Mouse (Mus musculus) heart, embryonic 11.5 days (tissue): ENCODE data around the gene Zxdb. TPM values are rescaled to one million over a fixed set of nuclear protein-coding genes. Genes with fewer than 3 reads are reported as not detected.
A peak's percentile ranks its signal among the peaks of the same experiment; 100 is the strongest.
"Not testable (repeated sequence)": the region's sequence is repeated elsewhere in the genome, so short reads cannot be mapped to it uniquely, and the experiment has no call there.

Experiments
- ATAC-seq: fragments of 200-750 bp; cut with Nextera tagmentation; replicated peaks from 2 replicates; pipeline ENCODE4 v1.8.0; 2017; ENCODE audit warnings: moderate library complexity; ENCODE audit not compliant: insufficient number of reproducible peaks, low FRiP score, low TSS enrichment
- H3K27ac ChIP-seq: fragments of 300-500 bp; sonication (generic); 2 replicates; pipeline ENCODE4 v1.5.1; 2014; ENCODE audit warnings: mild to moderate bottlenecking, low read depth, low read length
- H3K27me3 ChIP-seq: fragments of 300-500 bp; sonication (generic); 2 replicates; pipeline ENCODE4 v1.6.1; 2014; ENCODE audit warnings: mild to moderate bottlenecking, low read length, mixed read lengths; ENCODE audit not compliant: control insufficient read depth, insufficient read depth
- H3K36me3 ChIP-seq: fragments of 300-500 bp; sonication (generic); 2 replicates; pipeline ENCODE4 v1.6.1; 2014; ENCODE audit warnings: mild to moderate bottlenecking, low read length, moderate library complexity, mixed read lengths; ENCODE audit not compliant: control insufficient read depth, insufficient read depth
- H3K4me1 ChIP-seq: fragments of 300-500 bp; sonication (generic); 2 replicates; pipeline ENCODE4 v1.6.1; 2014; ENCODE audit warnings: low read length; ENCODE audit not compliant: control insufficient read depth, insufficient read depth
- H3K4me2 ChIP-seq: fragments of 300-500 bp; sonication (generic); 2 replicates; pipeline ENCODE4 v1.6.1; 2014; ENCODE audit warnings: mild to moderate bottlenecking, moderate library complexity
- H3K4me3 ChIP-seq: fragments of 300-500 bp; sonication (generic); 2 replicates; pipeline ENCODE4 v1.5.1; 2014; ENCODE audit warnings: low read depth, low read length
- H3K9ac ChIP-seq: fragments of 300-500 bp; sonication (generic); 2 replicates; pipeline ENCODE4 v1.6.1; 2014; ENCODE audit warnings: mild to moderate bottlenecking, low read depth, low read length, moderate library complexity
- H3K9me3 ChIP-seq: fragments of 300-500 bp; sonication (generic); replicated peaks from 2 replicates; pipeline ENCODE4 v1.6.1; 2016; ENCODE audit warnings: low read length; ENCODE audit not compliant: control insufficient read depth
- WGBS: fragments of 180-500 bp; shearing (Covaris S2); extraction: QIAGEN DNeasy Blood & Tissue Kit; methylation state at CpG from one replicate; pipeline ENCODE4 v1.1.7; 2014; ENCODE audit not compliant: insufficient replicate concordance; 5-methylcytosine and 5-hydroxymethylcytosine counted together
- polyA plus RNA-seq: library from polyadenylated mRNA; unstranded; fragments of >200 nt; fragmentation: Nextera tagmentation; extraction: Ambion mirVana; gene quantifications from 2 replicates; pipeline ENCODE4 v1.2.1, GENCODE M21; 2014

Zxdb gene
- polyA plus RNA-seq: 0.96 and 1.1 TPM in 2 replicates

DNA sequence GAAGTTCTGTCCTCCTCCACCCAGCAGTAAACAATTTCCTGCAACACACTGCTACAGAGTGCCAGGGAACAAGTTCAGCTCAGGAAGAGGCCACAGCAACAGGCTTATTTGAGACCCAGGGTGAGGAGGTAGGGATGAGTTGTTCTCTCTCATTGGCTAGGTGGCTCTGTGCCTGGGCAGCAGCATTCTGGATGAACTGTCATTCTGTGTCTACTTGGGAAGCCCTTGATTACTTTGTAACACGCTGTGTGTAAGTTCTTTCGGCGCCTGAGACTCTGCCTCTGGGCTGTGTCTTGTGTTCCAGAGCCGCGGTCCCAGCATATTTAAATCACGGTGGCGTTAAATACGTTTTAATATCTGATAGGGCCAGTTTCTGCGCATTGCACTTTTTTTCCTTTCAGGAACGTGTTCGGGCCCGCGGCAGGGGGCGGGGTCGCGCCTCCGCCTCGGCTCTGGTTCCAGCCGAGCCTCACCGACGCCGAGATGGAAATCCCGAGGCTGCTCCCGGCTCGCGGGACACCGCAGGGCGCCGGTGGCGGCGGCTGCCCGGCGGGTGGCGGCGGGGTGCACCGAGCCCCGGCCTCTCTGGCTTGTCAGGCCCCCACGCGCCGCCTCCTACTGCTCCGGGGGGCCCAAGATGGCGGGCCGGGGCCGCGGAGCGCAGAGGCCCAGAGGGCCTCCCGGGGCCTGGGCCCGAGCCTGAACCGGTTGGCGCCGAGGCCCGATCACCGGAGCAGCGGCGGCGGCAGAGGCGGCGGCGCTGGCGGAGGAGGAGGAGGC lies at the start of gene Zxdb:
TSS of gene Zxdb (plus strand) at position 378 of the 780 bp plus-strand sequence.
- H3K4me3 ChIP-seq, H3K9me3 ChIP-seq, H3K4me2 ChIP-seq, H3K4me1 ChIP-seq, H3K36me3 ChIP-seq, H3K9ac ChIP-seq, H3K27ac ChIP-seq, H3K27me3 ChIP-seq: not testable (repeated sequence)
- ATAC-seq: peak; percentile 62
- no CpG with 5 or more reads among the region's 60 CpGs for WGBS

DNA sequence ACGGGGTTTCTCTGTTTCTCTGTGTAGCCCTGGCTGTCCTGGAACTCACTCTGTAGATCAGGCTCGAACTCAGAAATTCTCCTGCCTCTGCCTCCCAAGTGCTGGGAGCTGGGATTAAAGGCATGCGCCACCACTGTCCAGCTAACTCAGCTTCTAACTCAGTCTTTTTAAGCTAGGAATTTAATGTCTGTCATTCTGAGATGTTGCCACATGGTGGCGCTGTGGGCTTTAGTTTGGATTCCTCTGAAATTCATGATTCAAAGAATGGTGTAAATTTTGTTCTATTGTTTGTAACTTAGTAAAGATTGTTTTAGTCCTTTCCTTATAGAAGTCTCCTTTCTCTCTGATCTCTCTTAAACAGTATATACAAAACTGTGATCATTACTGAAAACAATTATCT lies 49.4 kb upstream of the Zxdb start:
- no peak overlapping the region for H3K27ac ChIP-seq
- H3K4me1 ChIP-seq: no peaks in the 10 kb centered on the region
- H3K4me2 ChIP-seq: no peak overlapping the region
- H3K9me3 ChIP-seq: no peaks in the 10 kb centered on the region
- H3K27me3 ChIP-seq: no peaks in the 10 kb centered on the region
- H3K4me3 ChIP-seq: no peak overlapping the region
- 36% methylated on average over 4 of the region's 4 CpGs for WGBS
- H3K9ac ChIP-seq: no peak overlapping the region
- no peak for ATAC-seq
- H3K36me3 ChIP-seq: no peaks in the 10 kb centered on the region

- no CpG with 5 or more reads among the region's 2 CpGs for WGBS
Observed at GRCm38 (mm10) chrX:94681581-94681980, 42.8 kb upstream of the Zxdb start.

GRCm38 (mm10) chrX:94689593-94689992 lies 34.8 kb upstream of the Zxdb start:
- not testable (repeated sequence) for H3K27ac ChIP-seq, H3K4me2 ChIP-seq, H3K9ac ChIP-seq, ATAC-seq, H3K9me3 ChIP-seq, H3K4me3 ChIP-seq, H3K4me1 ChIP-seq, H3K36me3 ChIP-seq, H3K27me3 ChIP-seq
- 95% methylated on average over 5 of the region's 5 CpGs for WGBS

More at GRCm38 (mm10) chrX:94681581-94681980, 42.8 kb upstream of the Zxdb start:
- H3K4me3 ChIP-seq, ATAC-seq, H3K4me2 ChIP-seq, H3K4me1 ChIP-seq, H3K9ac ChIP-seq, H3K27me3 ChIP-seq, H3K9me3 ChIP-seq, H3K27ac ChIP-seq, H3K36me3 ChIP-seq: not testable (repeated sequence)

DNA sequence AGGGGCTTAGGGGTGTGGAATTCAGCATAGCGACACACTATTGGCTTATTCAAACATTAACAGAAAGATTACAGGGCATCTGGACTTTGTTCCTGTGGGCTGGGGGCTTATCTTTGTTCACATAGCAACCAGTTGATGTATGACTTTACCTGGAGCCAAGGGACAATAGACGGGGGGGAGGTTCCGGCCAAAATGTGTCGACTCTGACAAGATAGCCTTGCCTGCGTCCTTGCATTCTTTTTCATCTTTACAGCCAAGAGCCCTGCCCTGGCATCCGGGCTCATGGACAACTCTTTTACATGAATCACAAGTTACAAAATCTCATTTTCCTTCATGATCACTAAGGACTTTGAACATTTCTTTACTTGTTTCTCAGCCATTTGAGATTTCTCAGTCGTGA lies 17.7 kb upstream of the Zxdb start:
- H3K4me1 ChIP-seq, H3K27me3 ChIP-seq, H3K27ac ChIP-seq, H3K9me3 ChIP-seq, H3K36me3 ChIP-seq, H3K9ac ChIP-seq, H3K4me3 ChIP-seq, H3K4me2 ChIP-seq, ATAC-seq: not testable (repeated sequence)
- 84% methylated on average over 6 of the region's 7 CpGs for WGBS

DNA sequence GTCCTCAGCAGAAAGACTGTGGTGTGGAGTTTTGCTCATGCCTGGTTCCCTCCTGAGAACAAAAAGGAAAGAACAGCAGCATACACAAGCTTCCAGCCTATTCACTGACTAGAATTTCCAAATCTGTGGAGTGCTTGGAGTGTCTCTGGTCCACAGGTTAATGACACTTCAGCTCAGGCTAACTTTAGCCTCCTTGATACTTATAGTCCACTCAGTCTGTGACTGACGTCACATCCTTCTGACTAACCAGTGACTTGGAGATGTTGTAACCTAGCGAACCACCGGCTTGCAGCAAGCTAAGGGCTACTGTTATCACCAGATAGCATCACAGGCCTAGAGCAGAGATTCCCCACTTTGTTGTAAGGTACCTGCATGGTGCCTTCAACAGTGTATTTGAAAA lies 14.6 kb upstream of the Zxdb start:
- no CpG with 5 or more reads among the region's 3 CpGs for WGBS
- H3K27ac ChIP-seq: not testable (repeated sequence)

DNA sequence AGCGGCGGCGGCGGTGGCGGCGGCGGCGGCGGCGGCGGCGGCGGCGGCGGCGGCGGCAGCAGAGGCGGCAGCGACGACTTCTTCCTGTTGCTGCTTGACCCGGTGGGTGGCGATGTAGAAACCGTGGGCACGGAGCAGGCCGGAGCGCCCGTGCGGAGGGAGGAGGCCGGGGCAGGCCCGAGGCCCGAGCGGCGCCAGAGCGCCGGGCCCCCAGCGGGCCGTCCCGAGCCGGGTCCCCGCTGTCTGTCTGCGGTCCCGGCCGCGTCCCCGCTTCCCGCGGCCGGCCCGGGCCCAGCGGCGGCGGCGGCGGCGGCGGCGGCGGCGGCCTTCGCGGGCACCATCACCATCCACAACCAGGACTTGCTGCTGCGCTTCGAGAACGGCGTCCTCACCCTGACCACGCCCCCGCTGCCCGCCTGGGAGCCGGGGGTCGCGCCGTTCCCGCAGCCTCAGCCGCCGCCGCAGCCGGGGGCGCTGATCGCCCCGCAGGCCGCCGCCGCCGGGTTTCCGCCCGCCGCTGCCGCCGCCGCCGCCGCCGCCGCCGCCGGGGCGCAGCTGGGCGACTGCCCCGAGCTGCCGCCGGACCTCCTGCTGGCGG lies 702 bp downstream of the Zxdb start:
- not testable (repeated sequence) for H3K36me3 ChIP-seq, H3K9me3 ChIP-seq, H3K9ac ChIP-seq, H3K4me1 ChIP-seq, H3K4me3 ChIP-seq, H3K27ac ChIP-seq, H3K4me2 ChIP-seq, H3K27me3 ChIP-seq
- ATAC-seq: peak; percentile 71
- 17% methylated on average over 23 of the region's 102 CpGs for WGBS

More for the DNA sequence above, 14.6 kb upstream of the Zxdb start:
- not testable (repeated sequence) for H3K9ac ChIP-seq, H3K4me1 ChIP-seq, H3K9me3 ChIP-seq, ATAC-seq, H3K36me3 ChIP-seq, H3K27me3 ChIP-seq, H3K4me2 ChIP-seq, H3K4me3 ChIP-seq

DNA sequence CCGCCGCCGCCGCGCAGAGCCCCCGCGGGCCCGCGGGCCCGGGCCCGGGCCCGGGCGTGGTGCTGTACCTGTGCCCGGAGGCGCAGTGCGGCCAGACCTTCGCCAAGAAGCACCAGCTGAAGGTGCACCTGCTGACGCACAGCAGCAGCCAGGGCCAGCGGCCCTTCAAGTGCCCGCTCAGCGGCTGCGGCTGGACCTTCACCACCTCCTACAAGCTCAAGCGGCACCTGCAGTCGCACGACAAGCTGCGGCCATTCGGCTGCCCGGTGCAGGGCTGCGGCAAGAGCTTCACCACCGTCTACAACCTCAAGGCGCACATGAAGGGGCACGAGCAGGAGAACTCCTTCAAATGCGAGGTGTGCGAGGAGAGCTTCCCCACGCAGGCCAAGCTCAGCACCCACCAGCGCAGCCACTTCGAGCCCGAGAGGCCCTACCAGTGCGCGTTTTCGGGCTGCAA lies 1.3 kb downstream of the Zxdb start:
- WGBS: no CpG with 5 or more reads among the region's 41 CpGs
- H3K27ac ChIP-seq, ATAC-seq, H3K4me1 ChIP-seq, H3K36me3 ChIP-seq, H3K9me3 ChIP-seq, H3K9ac ChIP-seq, H3K27me3 ChIP-seq, H3K4me2 ChIP-seq, H3K4me3 ChIP-seq: not testable (repeated sequence)

GRCm38 (mm10) chrX:94731596-94731995 lies 7.2 kb downstream of the Zxdb start:
- Histone ChIP-seq H3K4me3 (no peak overlapping the region), H3K36me3 (no peaks in the 10 kb centered on the region), H3K9me3 (no peaks in the 10 kb centered on the region), H3K27me3 (no peaks in the 10 kb centered on the region), H3K27ac (no peak overlapping the region), H3K9ac (no peak overlapping the region), H3K4me1 (no peaks in the 10 kb centered on the region), H3K4me2 (no peak overlapping the region)
- no peak for ATAC-seq
